Mouse (Mus musculus): ENCODE measurements around the gene Pgls. TPM values are rescaled to one million over a fixed set of nuclear protein-coding genes. Genes with fewer than 3 reads are reported as not detected.

Gene Pgls
- 201 and 206 TPM in 2 replicates for polyA plus RNA-seq (2015; fragmentation: Nextera tagmentation; extraction: Ambion mirVana)

DNA sequence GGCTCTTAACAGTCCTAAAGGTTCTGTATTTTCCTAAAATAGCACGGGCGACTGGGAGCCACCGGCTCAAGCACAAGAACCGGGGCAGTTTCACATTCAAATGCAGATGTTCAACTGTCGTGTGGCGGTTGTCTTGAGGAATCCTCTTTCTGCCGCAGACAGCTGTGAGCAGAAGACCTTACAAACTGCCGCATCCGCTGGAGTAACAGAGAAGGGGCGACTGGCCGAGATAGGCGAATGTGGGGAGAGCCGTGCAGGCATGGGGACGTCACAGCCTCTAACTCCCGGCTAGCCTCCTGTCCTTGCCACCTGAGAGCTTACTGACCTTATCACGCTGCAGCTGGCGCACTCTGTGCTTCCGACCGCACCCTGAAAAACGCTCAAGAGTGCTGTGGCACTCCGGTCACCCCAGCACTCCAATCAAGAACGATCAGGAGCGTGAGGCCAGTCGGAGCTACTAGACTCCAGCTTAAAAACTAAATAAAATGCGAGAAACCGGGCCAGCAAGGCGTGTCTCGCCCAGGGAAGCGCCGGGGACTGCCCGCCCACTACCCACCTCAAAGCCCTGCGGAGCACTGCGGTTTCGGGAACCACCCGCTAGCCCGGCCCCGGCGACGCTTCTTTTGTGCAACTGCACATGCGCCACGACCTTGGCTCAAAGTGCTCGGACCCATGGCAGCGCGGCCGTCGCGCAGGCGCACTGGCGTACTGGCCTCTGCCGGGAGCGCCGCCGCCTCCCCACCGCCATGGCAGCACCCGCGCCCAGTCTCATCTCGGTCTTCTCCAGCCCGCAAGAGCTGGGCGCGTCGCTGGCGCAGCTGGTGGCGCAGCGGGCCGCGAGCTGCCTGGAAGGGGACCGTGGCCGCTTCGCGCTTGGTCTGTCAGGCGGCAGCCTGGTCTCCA is at the start of gene Pgls:
Gene Pgls, plus strand, starts transcription at position 706 of the 903 bp plus-strand sequence.
- Histone ChIP-seq H3K9ac (peak within 1 kb of the TSS; percentile 93), H3K27me3 (no peaks in the 10 kb centered on the region), H3K4me3 (peak within 1 kb of the TSS; percentile 88), H3K4me2 (peak within 1 kb of the TSS; percentile 96), H3K36me3 (ENCODE audit: poor library complexity, severe bottlenecking) (peaks cover 16% of the 10 kb centered on the region), H3K9me3 (replicated peaks) (no peaks in the 10 kb centered on the region), H3K4me1 (peaks cover 39% of the 10 kb centered on the region), H3K27ac (peak within 1 kb of the TSS; percentile 97)
- peak; percentile 81 for ATAC-seq
- under 1% methylated on average over 71 of the region's 71 CpGs for WGBS

GRCm38 (mm10) chr8:71542632-71543343 is 49.2 kb upstream of the Pgls start, which contains the start of gene Mvb12a:
Gene Mvb12a (plus strand): TSS chr8:71542922.
- H3K9me3 ChIP-seq (replicated peaks), result no peaks in the 10 kb centered on the region
- WGBS, result under 1% methylated on average over 55 of the region's 55 CpGs
- peak; percentile 96 for ATAC-seq
- peak within 1 kb of the TSS; percentile 86 for H3K9ac ChIP-seq
- peaks cover 27% of the 10 kb centered on the region for H3K36me3 ChIP-seq (ENCODE audit: poor library complexity, severe bottlenecking)
- peak within 1 kb of the TSS; percentile 92 for H3K4me3 ChIP-seq
- peak within 1 kb of the TSS; percentile 89 for H3K4me2 ChIP-seq
- peaks cover 11% of the 10 kb centered on the region for H3K4me1 ChIP-seq
- no peak within 1 kb of the TSS for H3K27ac ChIP-seq
- H3K27me3 ChIP-seq, result peaks cover 13% of the 10 kb centered on the region

DNA sequence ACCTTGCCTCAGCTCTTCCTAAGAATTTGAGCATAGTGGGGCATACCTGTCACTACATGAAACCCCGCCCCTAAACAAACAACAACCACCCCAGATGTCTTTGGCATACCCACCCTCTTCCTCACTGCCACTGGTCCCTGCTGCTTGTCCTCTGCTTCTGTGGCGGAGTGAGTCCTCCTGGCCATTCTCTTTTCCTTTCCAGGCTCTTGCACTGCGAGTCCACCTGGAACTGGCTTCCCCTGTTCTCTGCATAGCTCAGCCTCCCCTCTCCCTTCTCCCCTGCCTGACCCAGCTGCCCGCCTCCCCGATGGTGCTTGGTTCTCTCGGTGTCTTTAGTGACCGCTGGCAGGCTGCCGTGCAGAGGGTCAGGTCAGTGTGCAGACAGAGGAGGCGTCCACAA is 48.2 kb upstream of the Pgls start:
- WGBS, result 92% methylated on average over 9 of the region's 9 CpGs
- ATAC-seq, result no peak
- Histone ChIP-seq H3K27me3 (peaks cover 4% of the 10 kb centered on the region; the same call in 1 of the 2 replicates), H3K36me3 (ENCODE audit: poor library complexity, severe bottlenecking) (peaks cover 35% of the 10 kb centered on the region), H3K4me1 (peaks cover 11% of the 10 kb centered on the region), H3K4me2 (peak overlapping the region; percentile 89), H3K27ac (no peak overlapping the region), H3K9ac (peak overlapping the region; percentile 86), H3K4me3 (peak overlapping the region; percentile 92), H3K9me3 (replicated peaks) (no peaks in the 10 kb centered on the region)

GRCm38 (mm10) chr8:71545053-71545452 is 46.9 kb upstream of the Pgls start:
- H3K27ac ChIP-seq, result no peak overlapping the region
- H3K9me3 ChIP-seq (replicated peaks), result no peaks in the 10 kb centered on the region
- no peak overlapping the region for H3K4me3 ChIP-seq
- H3K27me3 ChIP-seq, result 0 out of 2 replicates have a peak, but pooled peaks cover under 1% of the 10 kb centered on the region
- no peak for ATAC-seq
- peaks cover 11% of the 10 kb centered on the region for H3K4me1 ChIP-seq
- WGBS, result 95% methylated on average over 11 of the region's 11 CpGs
- no peak overlapping the region for H3K4me2 ChIP-seq
- H3K36me3 ChIP-seq (ENCODE audit: poor library complexity, severe bottlenecking), result peaks cover 35% of the 10 kb centered on the region
- no peak overlapping the region for H3K9ac ChIP-seq

DNA sequence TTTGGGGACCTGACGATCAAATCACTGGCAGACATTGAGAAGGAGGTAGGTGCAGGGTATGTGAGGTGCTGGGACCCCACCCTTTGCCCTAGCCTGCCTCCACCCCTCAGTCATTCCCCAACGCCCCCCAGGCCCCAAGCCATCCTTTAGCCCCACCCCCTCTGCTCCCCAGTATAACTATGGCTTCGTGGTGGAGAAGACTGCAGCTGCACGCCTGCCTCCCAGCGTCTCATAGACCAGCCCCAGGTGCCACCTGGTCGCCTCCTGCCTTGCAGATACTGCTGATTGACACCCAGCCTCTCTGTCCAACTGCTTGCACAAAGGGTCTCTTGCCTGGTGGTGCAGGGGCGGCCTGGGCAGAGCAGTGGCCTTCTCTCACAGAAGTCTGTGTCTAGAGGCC is 44.4 kb upstream of the Pgls start:
- Histone ChIP-seq H3K4me1 (peaks cover 11% of the 10 kb centered on the region), H3K9me3 (replicated peaks) (no peaks in the 10 kb centered on the region), H3K27ac (no peak overlapping the region), H3K4me3 (no peak overlapping the region), H3K36me3 (ENCODE audit: poor library complexity, severe bottlenecking) (peaks cover 35% of the 10 kb centered on the region), H3K4me2 (no peak overlapping the region), H3K27me3 (no peaks in the 10 kb centered on the region), H3K9ac (no peak overlapping the region)
- 86% methylated on average over 7 of the region's 7 CpGs for WGBS
- no peak for ATAC-seq

- Histone ChIP-seq H3K9me3 (replicated peaks) (no peaks in the 10 kb centered on the region), H3K9ac (no peak overlapping the region), H3K4me3 (no peak overlapping the region), H3K27me3 (peaks cover 12% of the 10 kb centered on the region), H3K27ac (no peak overlapping the region), H3K4me2 (no peak overlapping the region), H3K4me1 (no peaks in the 10 kb centered on the region), H3K36me3 (ENCODE audit: poor library complexity, severe bottlenecking) (peaks cover 27% of the 10 kb centered on the region)
- no peak for ATAC-seq
- WGBS, result 75% methylated on average over 7 of the region's 7 CpGs
Observed at GRCm38 (mm10) chr8:71550754-71551153, 41.2 kb upstream of the Pgls start.

GRCm38 (mm10) chr8:71552770-71553169 is 39.2 kb upstream of the Pgls start:
- H3K9ac ChIP-seq, result no peak overlapping the region

GRCm38 (mm10) chr8:71554001-71554400 is 38.0 kb upstream of the Pgls start:
- WGBS, result 66% methylated on average over 6 of the region's 6 CpGs
- Histone ChIP-seq H3K36me3 (ENCODE audit: poor library complexity, severe bottlenecking) (no peaks in the 10 kb centered on the region), H3K4me1 (peaks cover 9% of the 10 kb centered on the region), H3K9ac (no peak overlapping the region), H3K9me3 (replicated peaks) (no peaks in the 10 kb centered on the region), H3K4me2 (no peak overlapping the region), H3K27me3 (peaks cover 44% of the 10 kb centered on the region), H3K4me3 (no peak overlapping the region), H3K27ac (no peak overlapping the region)
- ATAC-seq, result no peak

More at GRCm38 (mm10) chr8:71552770-71553169, 39.2 kb upstream of the Pgls start:
- Histone ChIP-seq H3K27ac (no peak overlapping the region), H3K4me3 (no peak overlapping the region), H3K4me1 (no peaks in the 10 kb centered on the region), H3K27me3 (peaks cover 32% of the 10 kb centered on the region), H3K9me3 (replicated peaks) (no peaks in the 10 kb centered on the region), H3K4me2 (no peak overlapping the region), H3K36me3 (ENCODE audit: poor library complexity, severe bottlenecking) (peaks cover 8% of the 10 kb centered on the region)
- 73% methylated on average over 6 of the region's 6 CpGs for WGBS
- no peak for ATAC-seq

- peaks cover 11% of the 10 kb centered on the region for H3K4me1 ChIP-seq
- no peak overlapping the region for H3K4me2 ChIP-seq
- H3K36me3 ChIP-seq (ENCODE audit: poor library complexity, severe bottlenecking), result no peaks in the 10 kb centered on the region
- ATAC-seq, result no peak
- no peak overlapping the region for H3K9ac ChIP-seq
- no peak overlapping the region for H3K27ac ChIP-seq
- no peak overlapping the region for H3K4me3 ChIP-seq
- H3K9me3 ChIP-seq (replicated peaks), result no peaks in the 10 kb centered on the region
- 91% methylated on average over 2 of the region's 2 CpGs for WGBS
- peaks cover 51% of the 10 kb centered on the region for H3K27me3 ChIP-seq
Observed at GRCm38 (mm10) chr8:71554644-71555043, 37.3 kb upstream of the Pgls start.

DNA sequence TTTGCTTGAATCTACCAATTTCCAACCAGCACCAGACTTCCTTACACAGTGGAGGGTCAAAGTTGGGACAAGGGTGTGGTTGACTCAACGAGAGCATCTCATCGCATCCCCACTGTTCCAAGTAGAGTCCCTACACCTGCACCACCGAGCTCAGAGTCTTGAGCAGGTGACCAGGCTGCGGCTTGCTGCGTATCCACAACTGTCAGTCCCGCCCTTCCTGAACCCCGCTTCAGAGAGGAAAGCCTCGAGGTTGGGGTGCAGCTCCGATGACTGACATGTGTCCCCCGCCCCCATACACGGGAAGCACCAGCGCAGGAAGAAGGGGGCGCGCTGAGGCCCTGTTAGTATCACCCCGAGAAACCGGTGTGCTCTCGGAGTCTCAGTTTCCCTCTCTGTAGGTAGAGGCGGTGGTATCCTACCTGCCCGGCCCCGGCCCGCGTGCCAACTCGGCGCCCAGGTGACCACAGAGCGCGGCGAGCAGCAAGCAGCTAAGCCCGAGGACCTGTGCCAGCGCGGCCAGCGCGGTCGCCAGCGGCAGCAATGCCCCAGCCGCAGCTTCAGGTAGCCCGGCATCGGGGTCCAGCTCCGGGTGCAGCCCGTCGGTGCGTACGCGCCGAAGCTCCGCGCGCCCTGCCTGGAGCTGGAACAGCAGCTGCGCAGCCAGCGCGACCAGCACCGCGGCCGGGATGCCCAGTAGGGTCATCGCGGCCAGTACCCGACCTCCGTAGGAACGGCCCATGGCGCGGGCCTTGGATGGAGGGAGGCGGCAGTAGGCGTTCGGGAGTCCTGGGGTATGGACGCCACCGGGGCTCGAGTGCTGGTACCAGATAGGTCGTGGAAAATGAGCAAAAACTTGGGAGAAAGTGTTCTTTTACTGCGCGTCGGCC is 33.7 kb upstream of the Pgls start, which contains the start of gene Tmem221:
Gene Tmem221, minus strand, starts transcription at position 801 of the 887 bp plus-strand sequence.
- Histone ChIP-seq H3K36me3 (ENCODE audit: poor library complexity, severe bottlenecking) (no peaks in the 10 kb centered on the region), H3K4me3 (peak within 1 kb of the TSS; percentile 28), H3K4me1 (peaks cover 20% of the 10 kb centered on the region), H3K9me3 (replicated peaks) (no peaks in the 10 kb centered on the region), H3K4me2 (peak within 1 kb of the TSS; percentile 52), H3K27me3 (peaks cover 87% of the 10 kb centered on the region), H3K9ac (peak within 1 kb of the TSS; percentile 6; the same call in 1 of the 2 replicates), H3K27ac (no peak within 1 kb of the TSS)
- ATAC-seq, result no peak
- 5% methylated on average over 65 of the region's 70 CpGs for WGBS

DNA sequence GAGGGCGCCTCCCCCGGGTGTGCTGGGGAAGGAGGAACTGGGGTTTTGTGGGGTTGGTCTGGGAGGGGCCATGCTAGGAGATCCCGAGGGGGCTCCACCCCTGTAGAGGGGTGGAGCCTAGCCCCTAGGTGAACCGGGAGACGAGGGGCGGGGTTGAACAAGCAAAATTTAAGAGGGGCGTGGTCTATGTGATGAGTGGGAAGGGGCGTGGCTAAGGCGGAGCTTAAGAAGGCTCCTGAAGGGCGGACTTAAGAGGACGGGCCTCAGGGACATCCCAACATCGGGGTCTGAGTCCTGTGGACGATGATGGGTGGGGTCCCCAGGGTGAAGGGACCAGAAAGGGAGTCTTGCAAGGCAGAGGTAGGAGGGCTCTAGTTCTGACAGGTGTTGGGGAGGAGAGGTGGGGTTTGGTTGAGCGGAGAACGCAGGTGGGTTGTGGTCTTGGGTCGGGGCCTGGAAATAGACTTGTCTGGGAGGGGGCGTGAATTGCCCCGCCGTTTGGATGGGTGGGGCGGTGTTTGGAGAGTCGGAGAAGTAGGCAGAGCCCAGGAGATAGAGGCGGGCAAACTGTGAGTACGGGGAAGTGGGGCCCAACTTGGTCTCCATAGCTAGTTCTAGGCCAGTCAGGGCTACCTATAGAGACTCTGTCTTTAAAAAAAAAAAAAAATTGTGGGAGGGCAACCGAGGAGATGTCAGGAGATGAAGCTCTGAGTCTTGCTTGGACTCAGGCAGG is 32.9 kb upstream of the Pgls start:
- no peaks in the 10 kb centered on the region for H3K9me3 ChIP-seq (replicated peaks)
- no peaks in the 10 kb centered on the region for H3K36me3 ChIP-seq (ENCODE audit: poor library complexity, severe bottlenecking)
- peak overlapping the region; percentile 52 for H3K4me2 ChIP-seq
- peak overlapping the region; percentile 28 for H3K4me3 ChIP-seq
- WGBS, result 3% methylated on average over 24 of the region's 24 CpGs
- ATAC-seq, result 0 out of 2 replicates have a peak, but pooled peaks have one; percentile 25
- peaks cover 20% of the 10 kb centered on the region for H3K4me1 ChIP-seq
- no peak overlapping the region for H3K27ac ChIP-seq
- peaks cover 91% of the 10 kb centered on the region for H3K27me3 ChIP-seq
- no peak overlapping the region for H3K9ac ChIP-seq
